Mouse (Mus musculus): ENCODE data around the gene Commd6.

DNA sequence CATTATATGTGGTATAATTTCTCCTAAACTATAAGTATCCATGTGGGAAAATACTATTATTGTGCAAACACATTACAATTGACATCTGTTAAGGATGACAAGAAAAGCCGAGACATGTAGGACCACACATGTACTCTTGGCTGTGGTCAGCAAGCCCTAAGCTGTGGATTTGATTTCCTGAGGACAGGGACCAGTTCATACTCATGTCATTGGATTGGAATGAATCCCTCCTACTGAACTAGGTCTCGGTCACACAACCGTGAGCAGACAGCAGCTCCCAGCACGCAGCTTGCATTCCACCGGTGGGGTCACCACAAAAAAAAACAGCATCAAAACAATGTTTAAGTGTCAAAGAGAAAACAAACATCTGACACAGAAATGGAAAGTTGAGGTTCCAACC, 46.5 kb downstream of the Commd6 start:
- TF ChIP-seq CTCF (IDR thresholded peaks at IDR 0.05; ENCODE audit: borderline replicate concordance, insufficient read depth, low read length) (no peak), POLR2A (IDR thresholded peaks at IDR 0.05; ENCODE audit: low read depth, low read length) (no peak)
